Mouse (Mus musculus) CD8-positive naive resting alpha-beta T cell, adult 2 months (primary cell): ENCODE measurements at regions not wholly inside any gene's neighbourhood (a gene's known extent, or its start where the extent isn't known, plus 50 kb on each side); places are given as distances from the start of the nearest gene placed in this dataset.

Experiments
- DNase-seq, 2 experiments: peaks; one replicate each; pipeline ENCODE4 v3.0.0; 2022; ENCODE audit warnings: low read depth in 2 of 2, low spot score in 2 of 2

- DNase-seq: no peak
Measured at GRCm38 (mm10) chr5:46278190-46278589, 420.8 kb upstream of the Lcorl start.

GRCm38 (mm10) chr5:46256730-46257129 is 399.3 kb upstream of the Lcorl start:
- no peak for DNase-seq

GRCm38 (mm10) chr5:46253940-46254339 is 396.5 kb upstream of the Lcorl start:
- DNase-seq: no peak

- no peak for DNase-seq
Measured at GRCm38 (mm10) chr5:46235364-46236067, 378.1 kb upstream of the Lcorl start.

DNA sequence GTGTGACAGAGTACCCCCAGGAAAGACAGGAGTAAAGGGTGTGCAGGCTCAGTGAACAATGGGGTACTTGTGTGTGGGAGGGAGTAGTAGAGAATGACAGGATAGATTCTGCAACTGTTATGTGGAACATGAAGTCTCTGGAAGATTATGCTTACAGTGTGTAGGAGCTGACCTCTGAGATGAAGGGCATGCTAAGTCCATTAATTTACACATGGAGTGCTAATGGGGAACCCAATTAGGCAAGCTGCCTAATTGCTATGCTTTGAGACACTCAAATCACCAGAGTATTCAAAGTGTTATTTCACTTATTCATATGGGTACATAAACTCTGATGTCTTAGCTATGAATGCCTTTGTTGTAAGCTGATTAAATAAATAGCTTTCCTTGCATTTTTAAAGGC is 375.4 kb upstream of the Lcorl start:
- DNase-seq: no peak

GRCm38 (mm10) chr5:46228667-46229066 is 371.3 kb upstream of the Lcorl start:
- DNase-seq: no peak

DNA sequence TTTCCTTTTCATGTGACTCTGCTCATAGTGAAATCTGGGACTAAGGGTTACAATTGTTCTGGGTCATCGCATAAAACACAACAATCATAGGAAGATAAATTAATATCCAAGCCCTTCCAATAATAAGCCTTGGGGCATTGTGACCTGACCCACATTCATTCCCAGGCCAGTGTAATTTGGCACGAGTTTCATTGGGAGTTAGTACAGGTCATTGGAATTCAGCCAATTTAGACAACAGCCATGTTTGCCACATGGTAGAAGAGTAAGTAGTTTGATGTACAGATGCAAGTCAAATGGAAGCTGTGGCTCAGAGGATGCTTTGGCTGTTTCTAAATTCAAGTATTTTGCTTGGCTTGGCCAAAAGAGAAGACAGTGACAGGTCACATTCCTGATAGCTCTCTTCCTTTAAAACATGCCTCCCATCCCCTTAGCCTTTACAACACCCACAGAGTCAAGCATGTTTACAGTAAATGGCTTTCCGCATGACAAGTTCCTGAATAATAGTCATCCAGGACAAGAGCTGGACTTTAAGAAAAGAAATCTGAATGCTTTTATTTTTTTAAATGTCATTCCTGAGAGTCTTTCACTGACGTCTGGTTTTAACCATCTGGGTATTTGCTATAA is 355.5 kb upstream of the Lcorl start:
- no peak for DNase-seq

DNA sequence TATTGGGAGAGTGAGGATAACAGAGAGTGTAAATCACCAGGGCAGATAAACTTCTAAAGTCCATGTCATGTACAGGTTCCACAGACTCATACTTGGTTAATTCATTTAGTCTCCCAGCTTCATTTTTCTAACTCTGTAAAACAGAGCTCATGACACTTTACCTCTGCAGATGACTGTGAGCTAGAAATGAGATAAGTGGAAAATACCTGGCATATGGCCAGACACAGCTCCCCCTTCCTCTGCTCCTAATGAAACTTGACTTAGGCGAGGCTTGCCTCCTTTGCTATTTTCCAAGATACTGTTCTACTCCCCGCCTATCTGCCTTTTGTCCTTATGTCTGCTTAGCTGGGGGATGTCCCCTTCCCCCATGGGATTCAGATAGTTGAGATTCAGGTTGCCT is 351.7 kb upstream of the Lcorl start:
- DNase-seq: no peak

GRCm38 (mm10) chr5:46203744-46204143 is 346.3 kb upstream of the Lcorl start:
- DNase-seq: no peak

- no peak for DNase-seq
Measured at GRCm38 (mm10) chr5:46202457-46202772, 345.0 kb upstream of the Lcorl start.

DNA sequence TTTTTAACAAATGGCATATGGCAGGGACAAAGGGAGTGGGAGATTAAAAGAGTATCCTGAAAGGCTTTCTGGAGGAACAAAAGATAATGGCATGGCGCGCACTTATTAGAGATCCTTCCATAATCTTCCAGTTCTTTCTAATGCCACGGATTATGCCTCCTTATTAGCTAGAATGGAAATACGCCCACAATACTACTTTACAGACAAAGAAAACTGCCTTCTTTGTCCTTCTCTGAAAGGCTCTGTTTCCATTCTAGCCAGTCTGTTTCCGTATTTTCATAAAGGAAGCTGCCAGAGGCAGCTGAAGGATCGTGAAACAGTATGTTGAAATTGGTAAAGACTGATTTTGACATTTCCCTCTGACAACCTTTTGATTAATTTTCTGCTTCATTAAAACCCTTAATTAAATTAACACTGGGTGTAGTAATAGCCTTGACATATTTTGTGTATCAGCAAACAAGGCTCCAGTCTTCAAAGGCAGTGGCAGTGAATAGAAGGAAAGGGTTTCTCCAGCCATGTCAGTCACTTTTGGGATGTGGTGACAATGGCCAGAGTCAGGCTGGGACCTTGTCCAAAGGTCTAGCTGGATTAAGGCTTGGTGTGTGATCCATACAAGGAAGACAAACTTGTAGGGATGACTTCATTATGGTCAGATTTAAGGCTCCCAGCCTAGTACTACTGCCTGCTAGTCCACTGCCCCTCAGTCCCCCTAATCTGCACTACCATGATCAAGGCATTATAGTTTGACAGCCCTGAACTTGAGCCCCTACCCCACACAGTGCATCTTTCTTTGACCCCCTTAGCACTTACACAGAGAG is 344.4 kb upstream of the Lcorl start:
- no peak for DNase-seq

- DNase-seq: no peak
Measured at GRCm38 (mm10) chr5:46186908-46187307, 329.5 kb upstream of the Lcorl start.

- DNase-seq: no peak
Measured at GRCm38 (mm10) chr5:46182157-46182556, 324.7 kb upstream of the Lcorl start.

DNA sequence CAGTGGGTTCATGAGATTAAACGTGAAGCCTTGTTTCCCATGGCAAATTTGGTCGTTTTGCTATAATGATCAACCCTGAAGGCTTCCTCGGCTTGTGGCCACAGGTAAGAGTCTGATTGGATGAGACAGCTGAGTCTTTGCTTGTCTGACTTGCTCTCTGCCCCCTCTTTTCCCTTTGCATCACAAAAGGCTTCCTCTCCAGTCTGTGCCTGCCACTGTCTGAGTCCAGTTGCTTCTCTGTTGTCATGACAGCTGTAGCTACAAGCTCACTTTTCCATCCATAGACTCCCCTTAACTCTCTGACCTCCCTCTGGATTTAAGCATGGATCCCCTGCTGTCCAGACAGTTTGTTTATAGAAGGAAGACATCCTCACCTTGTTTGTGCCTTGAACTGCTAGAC is 314.9 kb upstream of the Lcorl start:
- no peak for DNase-seq

DNA sequence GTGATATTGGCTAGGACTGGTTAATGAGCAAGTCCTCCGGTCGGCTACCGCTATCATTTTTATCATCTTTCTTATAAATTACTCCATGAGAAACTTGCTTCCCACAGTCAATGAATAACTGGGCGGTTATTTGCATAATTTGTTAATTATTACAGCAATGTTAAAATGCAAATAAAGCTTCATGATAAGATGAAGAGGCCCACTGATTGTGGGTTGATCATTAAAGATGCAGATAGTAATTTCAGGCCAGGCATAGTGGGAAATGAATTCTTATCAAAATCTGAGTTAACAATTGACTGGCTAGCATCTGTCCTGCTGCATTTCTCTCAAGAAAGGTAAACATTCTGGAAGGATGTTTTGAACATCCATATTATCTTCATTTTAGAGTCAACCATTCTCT is 303.4 kb upstream of the Lcorl start:
- DNase-seq: no peak

DNA sequence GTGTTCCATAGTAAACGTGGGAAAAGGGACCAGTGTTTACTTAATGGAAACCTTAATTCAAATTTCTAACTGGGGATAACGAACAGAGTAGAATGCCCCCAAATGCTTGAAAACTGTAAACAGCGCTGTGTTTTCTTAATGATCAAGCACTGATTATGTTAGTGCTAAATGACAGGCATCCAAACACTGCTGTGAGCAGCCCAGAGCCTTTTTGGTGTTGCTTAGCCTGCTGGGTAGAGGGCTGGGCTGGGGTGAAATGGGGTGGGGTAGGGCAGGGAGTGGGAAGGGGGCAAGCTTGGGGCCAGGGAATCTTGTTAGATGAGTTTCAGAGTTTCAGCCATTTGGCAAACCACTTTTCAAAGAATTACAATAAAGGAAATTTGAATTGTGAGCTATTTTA is 294.6 kb upstream of the Lcorl start:
- DNase-seq: no peak

- no peak for DNase-seq
Measured at GRCm38 (mm10) chr5:46150825-46151224, 293.4 kb upstream of the Lcorl start.

- no peak for DNase-seq
Measured at GRCm38 (mm10) chr5:46149851-46150615, 292.6 kb upstream of the Lcorl start.

DNA sequence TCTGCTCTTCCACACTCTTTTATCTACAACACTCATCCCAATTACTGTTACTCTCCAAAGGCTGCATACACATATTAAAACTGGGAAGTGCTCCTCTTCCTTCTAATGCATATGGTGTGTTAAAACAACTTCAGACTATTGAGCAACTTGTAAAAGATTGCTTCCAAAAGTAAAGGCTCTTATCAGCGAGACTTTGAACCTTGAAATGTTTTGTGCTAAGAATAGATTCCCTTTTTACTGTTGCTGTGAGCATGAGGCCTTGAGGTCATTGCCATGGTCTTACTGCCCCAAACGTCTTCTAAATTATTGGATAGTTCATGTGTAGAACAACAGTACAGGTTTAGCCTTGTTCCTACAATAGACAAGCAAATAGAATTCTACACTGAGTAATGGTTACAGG is 281.6 kb upstream of the Lcorl start:
- no peak for DNase-seq

- DNase-seq: no peak
Measured at GRCm38 (mm10) chr5:46137695-46138094, 280.3 kb upstream of the Lcorl start.

DNA sequence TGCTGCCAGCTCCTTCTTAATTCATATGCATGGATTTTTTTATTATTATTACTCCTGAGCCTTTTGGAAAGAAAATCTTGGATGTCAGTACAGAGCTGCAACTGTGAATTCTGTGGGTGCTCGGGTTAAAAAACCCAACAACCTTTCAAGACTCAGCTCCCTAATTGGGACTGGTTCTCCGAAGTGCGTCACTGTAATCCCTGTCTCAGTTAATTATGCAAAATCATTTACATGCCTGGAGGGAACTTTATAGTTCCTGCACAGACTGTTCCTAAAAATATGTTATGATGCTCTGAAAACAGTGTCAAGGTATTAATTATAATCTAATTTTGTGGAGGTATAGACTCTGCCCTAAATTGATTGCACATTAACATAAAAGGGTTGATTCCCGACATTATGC is 250.6 kb upstream of the Lcorl start:
- DNase-seq: no peak

- DNase-seq: no peak
Measured at GRCm38 (mm10) chr5:46103350-46103749, 245.9 kb upstream of the Lcorl start.
